12 mouse cellular contexts compared by ENCODE assay signal in genomic region chr9:14092996-14093442, GRCm38 (mm10).
A peak's percentile ranks its signal among the peaks of the same experiment; 100 is the strongest.
DNase-seq lines count a peak whose midpoint lies in the region; ATAC-seq and TF ChIP-seq lines count a peak whose summit lies in the region.
"Had no signal": no experiment of that assay in that cellular context is flagged by ENCODE, and none has a peak within 500 bp of the region (broad histone marks: within the 10 kb centered on the region; RNA-seq: fewer than 3 reads in every experiment).

No protein-coding gene starts in this region.

- no peak for TF ChIP-seq POLR2A in heart, adult 2 months (IDR thresholded peaks at IDR 0.05; ENCODE audit: insufficient read depth, low read depth, low read length)

- no peaks in the 10 kb centered on the region for H3K9me3 ChIP-seq in heart, embryonic 15.5 days (replicated peaks)
- no peaks in the 10 kb centered on the region for H3K9me3 ChIP-seq in hindbrain, embryonic 16.5 days (ENCODE audit: control insufficient read depth, low read length)
- H3K9me3 ChIP-seq: liver, embryonic 15.5 days had no signal

- TF ChIP-seq CTCF in heart, adult 2 months (IDR thresholded peaks at IDR 0.05) = no peak

- no peaks in the 10 kb centered on the region for H3K36me3 ChIP-seq in heart, embryonic 15.5 days
- no peaks in the 10 kb centered on the region for H3K36me3 ChIP-seq in heart, adult 2 months (ENCODE audit: control insufficient read depth, insufficient read depth, low read length)
- no peaks in the 10 kb centered on the region for H3K36me3 ChIP-seq in hindbrain, embryonic 16.5 days (ENCODE audit: control insufficient read depth, insufficient read depth, low read length)
- H3K36me3 ChIP-seq: liver, embryonic 15.5 days had no signal

- 58% methylated on average over 2 of the region's 2 CpGs for WGBS in heart, embryonic 15.5 days
- 59% methylated on average over 2 of the region's 2 CpGs for whole genome bisulfite sequencing in heart, adult 2 months
- WGBS in hindbrain, embryonic 16.5 days = 87% methylated on average over 2 of the region's 2 CpGs

- no peak overlapping the region for H3K4me2 ChIP-seq in heart, embryonic 15.5 days
- H3K4me2 ChIP-seq in hindbrain, embryonic 16.5 days (ENCODE audit: low read length) = no peak overlapping the region
- H3K4me2 ChIP-seq: liver, embryonic 15.5 days had no signal

- intact Hi-C loops in heart, adult 2 months (cut with DNase I) = no loop called here

- peaks cover 25% of the 10 kb centered on the region for H3K4me1 ChIP-seq in heart, embryonic 15.5 days (replicated peaks)
- peaks cover 6% of the 10 kb centered on the region for H3K4me1 ChIP-seq in heart, adult 2 months (ENCODE audit: control insufficient read depth, insufficient read depth, low read length)
- H3K4me1 ChIP-seq in hindbrain, embryonic 16.5 days (ENCODE audit: control insufficient read depth, insufficient read depth, low read depth, low read length) = 0 out of 2 replicates have a peak, but pooled peaks cover 3% of the 10 kb centered on the region
- H3K4me1 ChIP-seq: liver, embryonic 15.5 days had no signal

- no peaks in the 10 kb centered on the region for H3K79me2 ChIP-seq in heart, adult 2 months (replicated peaks; ENCODE audit: control insufficient read depth, insufficient read depth, low read length)

- no peak; the same call in 1 of the 2 replicates for ATAC-seq in heart, embryonic 15.5 days (replicated peaks; ENCODE audit: insufficient number of reproducible peaks, insufficient read depth, low FRiP score, low read depth)
- ATAC-seq in megakaryocyte-erythroid progenitor cell, adult 5-6 weeks (replicated peaks; ENCODE audit: low FRiP score, low TSS enrichment, poor library complexity, severe bottlenecking) = peak; percentile 93
- ATAC-seq in hindbrain, embryonic 16.5 days = no peak
- ATAC-seq: Patski had no signal

- H3K27me3 ChIP-seq in heart, embryonic 15.5 days = no peaks in the 10 kb centered on the region
- H3K27me3 ChIP-seq in heart, adult 2 months (ENCODE audit: control insufficient read depth, insufficient read depth, low read length) = peaks cover 2% of the 10 kb centered on the region; the same call in 1 of the 2 replicates
- H3K27me3 ChIP-seq in hindbrain, embryonic 16.5 days (replicated peaks; ENCODE audit: control insufficient read depth, insufficient read depth, low read length) = no peaks in the 10 kb centered on the region
- H3K27me3 ChIP-seq: liver, embryonic 15.5 days; Patski had no signal

- H3K27ac ChIP-seq in heart, embryonic 15.5 days = peak overlapping the region; percentile 40; the same call in 1 of the 2 replicates
- no peak overlapping the region for H3K27ac ChIP-seq in heart, adult 2 months
- H3K27ac ChIP-seq in hindbrain, embryonic 16.5 days (ENCODE audit: low read depth, low read length) = no peak overlapping the region
- H3K27ac ChIP-seq: liver, embryonic 15.5 days had no signal

- no peak for TF ChIP-seq EP300 in heart, adult 2 months (IDR thresholded peaks at IDR 0.05; ENCODE audit: insufficient read depth, low read depth, low read length)

- H3K9ac ChIP-seq in heart, embryonic 15.5 days = no peak overlapping the region
- no peak overlapping the region for H3K9ac ChIP-seq in heart, adult 2 months (ENCODE audit: low read depth, low read length)
- H3K9ac ChIP-seq in hindbrain, embryonic 16.5 days (ENCODE audit: low read depth, low read length) = no peak overlapping the region
- H3K9ac ChIP-seq: liver, embryonic 15.5 days had no signal

- no peak overlapping the region for H3K4me3 ChIP-seq in heart, embryonic 15.5 days
- no peak overlapping the region for H3K4me3 ChIP-seq in heart, adult 2 months
- H3K4me3 ChIP-seq in hindbrain, embryonic 16.5 days (ENCODE audit: low read length) = no peak overlapping the region
- H3K4me3 ChIP-seq: liver, embryonic 15.5 days had no signal

- DNase-seq in heart, adult 2 months = no peak
- DNase-seq in CD4-positive, CD25-positive, alpha-beta regulatory T cell, adult 2 months (ENCODE audit: low read depth, low spot score) = peak; percentile 85
- DNase-seq in embryo, embryonic 9.5 days (ENCODE audit: extremely low spot score) = peak; percentile 22
- no peak for DNase-seq in frontal cortex, adult 2 months (ENCODE audit: extremely low spot score in 1 of 2, low spot score in 1 of 2)
- no peak for DNase-seq in gastrocnemius, adult 18-20 months (ENCODE audit: low spot score)
- DNase-seq: cerebellum, adult 18-20 months; gastrocnemius, postnatal 10 days had no signal

Comparison
In these comparisons a context has a peak if more than half of its experiments do, and no peak if none do; other contexts are left out.
1. DNase-seq: peak in CD4-positive, CD25-positive, alpha-beta regulatory T cell, adult 2 months (single experiment) and embryo, embryonic 9.5 days (single experiment); none in heart, adult 2 months (0 of 2), frontal cortex, adult 2 months (0 of 2) and gastrocnemius, adult 18-20 months (single experiment).